ENCODE assay signal across 7 mouse cellular contexts in the genomic region with DNA sequence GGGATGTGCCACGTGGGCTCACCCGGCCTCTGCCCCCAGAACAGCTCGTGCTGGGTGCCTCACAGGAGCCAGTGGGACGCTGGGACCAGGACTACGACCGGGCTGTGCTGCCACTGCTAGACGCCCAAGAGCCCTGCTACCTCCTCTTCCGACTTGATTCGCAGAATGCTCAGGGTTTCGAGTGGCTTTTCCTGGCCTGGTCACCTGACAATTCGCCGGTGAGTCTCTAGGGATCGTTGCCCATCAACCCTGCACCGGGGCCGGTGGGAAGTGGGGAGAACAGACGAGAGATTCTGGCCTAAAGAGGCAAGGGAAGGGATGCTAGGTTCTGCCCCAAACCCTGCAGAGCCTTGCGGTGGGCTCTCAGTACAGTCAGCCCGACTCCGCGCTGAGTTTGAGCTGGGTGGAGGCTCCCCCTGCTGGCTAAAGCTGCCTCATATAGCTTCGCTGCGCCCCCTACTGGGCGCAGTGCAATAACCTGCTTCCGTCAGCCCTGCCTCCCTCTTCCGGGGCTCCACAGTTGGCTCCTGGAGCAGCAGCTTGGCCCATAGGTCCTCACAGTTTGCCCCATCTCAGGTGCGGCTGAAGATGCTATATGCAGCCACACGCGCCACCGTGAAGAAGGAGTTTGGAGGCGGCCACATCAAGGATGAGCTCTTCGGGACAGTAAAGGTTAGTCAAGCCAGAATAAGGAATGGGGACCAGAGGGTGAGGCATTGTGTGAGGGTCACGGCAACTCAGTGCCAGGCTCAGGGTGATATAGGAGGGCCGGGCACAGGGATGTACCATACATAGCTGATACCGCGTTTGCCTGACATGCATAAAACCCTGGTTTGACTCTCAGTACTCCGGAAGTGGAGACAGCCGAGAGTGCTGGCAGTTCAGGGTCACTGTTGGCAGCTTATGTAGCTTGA. TPM values are rescaled to one million over a fixed set of nuclear protein-coding genes. Genes with fewer than 3 reads are reported as not detected.
A peak's percentile ranks its signal among the peaks of the same experiment; 100 is the strongest.
DNase-seq lines count a peak whose midpoint lies in the region; ATAC-seq lines count a peak whose summit lies in the region.

No protein-coding gene starts in this region.

- intact Hi-C loops in gastrocnemius, postnatal 14 days (cut with DNase I; ENCODE audit: low total_unique reads) = no loop called here

- 18% methylated on average over 37 of the region's 37 CpGs for WGBS in limb, embryonic 11.5 days
- WGBS in midbrain, embryonic 14.5 days = 17% methylated on average over 37 of the region's 37 CpGs

- H3K27ac ChIP-seq in limb, embryonic 11.5 days (replicated peaks; ENCODE audit: low read depth, low read length) = no peak overlapping the region
- H3K27ac ChIP-seq in midbrain, embryonic 14.5 days (replicated peaks; ENCODE audit: low read depth, low read length) = peak overlapping the region; percentile 55; the same call in 1 of the 2 replicates

- H3K36me3 ChIP-seq in limb, embryonic 11.5 days (ENCODE audit: control insufficient read depth, insufficient read depth, low read length) = peaks cover 5% of the 10 kb centered on the region; the same call in 1 of the 2 replicates
- peaks cover 41% of the 10 kb centered on the region for H3K36me3 ChIP-seq in midbrain, embryonic 14.5 days (ENCODE audit: control insufficient read depth, insufficient read depth, low read length)

- H3K9ac ChIP-seq in limb, embryonic 11.5 days (ENCODE audit: low read length) = peak overlapping the region; percentile 31; the same call in 1 of the 2 replicates
- peak overlapping the region; percentile 49; the same call in 1 of the 2 replicates for H3K9ac ChIP-seq in midbrain, embryonic 14.5 days (replicated peaks; ENCODE audit: low read length)

- peak; percentile 95 for ATAC-seq in common myeloid progenitor, adult 5-6 weeks (replicated peaks; ENCODE audit: low read depth, poor library complexity, severe bottlenecking)
- ATAC-seq in inflammation-experienced regulatory T-cells, adult 6 months = peak; percentile 72
- ATAC-seq in limb, embryonic 11.5 days (ENCODE audit: insufficient number of reproducible peaks, low FRiP score, low TSS enrichment, low read depth) = peak; percentile 75
- peak; percentile 82 for ATAC-seq in midbrain, embryonic 14.5 days (ENCODE audit: low FRiP score, low TSS enrichment)

- H3K4me1 ChIP-seq in limb, embryonic 11.5 days (ENCODE audit: control insufficient read depth, insufficient read depth, low read length) = peaks cover 5% of the 10 kb centered on the region; the same call in 1 of the 2 replicates
- H3K4me1 ChIP-seq in midbrain, embryonic 14.5 days (ENCODE audit: control insufficient read depth, insufficient read depth, low read length) = peaks cover 6% of the 10 kb centered on the region

- H3K27me3 ChIP-seq in limb, embryonic 11.5 days (ENCODE audit: control insufficient read depth, insufficient read depth, low read length) = no peaks in the 10 kb centered on the region
- no peaks in the 10 kb centered on the region for H3K27me3 ChIP-seq in midbrain, embryonic 14.5 days (ENCODE audit: control insufficient read depth, insufficient read depth, low read length)

- H3K9me3 ChIP-seq in limb, embryonic 11.5 days (ENCODE audit: control insufficient read depth, low read length) = no peaks in the 10 kb centered on the region
- no peaks in the 10 kb centered on the region for H3K9me3 ChIP-seq in midbrain, embryonic 14.5 days (ENCODE audit: control insufficient read depth, low read length)

- peak overlapping the region; percentile 26 for H3K4me2 ChIP-seq in limb, embryonic 11.5 days (ENCODE audit: low read depth, severe bottlenecking)
- H3K4me2 ChIP-seq in midbrain, embryonic 14.5 days (ENCODE audit: low read length) = peak overlapping the region; percentile 59

- no peak overlapping the region for H3K4me3 ChIP-seq in limb, embryonic 11.5 days (ENCODE audit: low read depth, low read length)
- H3K4me3 ChIP-seq in midbrain, embryonic 14.5 days (replicated peaks; ENCODE audit: low read depth, low read length) = peak overlapping the region; percentile 25

- DNase-seq in adipocyte (ENCODE audit: low spot score) = peak; percentile 75
- peak; percentile 88 for DNase-seq in gastrocnemius, postnatal 14 days
- peak; percentile 94 for DNase-seq in limb, embryonic 11.5 days (ENCODE audit: low spot score)
- peak; percentile 98 for DNase-seq in midbrain, embryonic 14.5 days
- peak; percentile 77 to 84 for DNase-seq in spleen, adult 18-20 months

RNA-seq across cellular contexts. Expression of a gene that starts 9.0 kb away (rescaled TPM):
- 42.5 and 44.4 TPM in 2 replicates for total RNA-seq in common myeloid progenitor, adult 5-6 weeks (2017)
- total RNA-seq in gastrocnemius, postnatal 14 days (2021) = 10 to 100 TPM; 68.8 to 69.3 TPM
- polyA plus RNA-seq in inflammation-experienced regulatory T-cells, adult 6 months (2017; shearing (Covaris generic)) = 100 to 1,000 TPM; 126 to 140 (median 135) TPM
- polyA plus RNA-seq in limb, embryonic 11.5 days (2014; fragmentation: Nextera tagmentation; extraction: Ambion mirVana) = 66.5 and 68.5 TPM in 2 replicates
- 46.4 and 55.4 TPM in 2 replicates for polyA plus RNA-seq in midbrain, embryonic 14.5 days (2014; fragmentation: Nextera tagmentation; extraction: Ambion mirVana)

RNA-seq across cellular contexts. Expression of a gene that starts 10.5 kb away (rescaled TPM):
- total RNA-seq in common myeloid progenitor, adult 5-6 weeks (2017) = 0.41 and 0.53 TPM in 2 replicates
- under 1 TPM; 0.42 to 0.43 TPM for total RNA-seq in gastrocnemius, postnatal 14 days (2021)
- polyA plus RNA-seq in inflammation-experienced regulatory T-cells, adult 6 months (2017; shearing (Covaris generic)) = under 1 TPM in 1 of 3 experiments, not detected in 2; 0.14 TPM
- polyA plus RNA-seq in limb, embryonic 11.5 days (2014; fragmentation: Nextera tagmentation; extraction: Ambion mirVana) = not detected in 2 replicates
- polyA plus RNA-seq in midbrain, embryonic 14.5 days (2014; fragmentation: Nextera tagmentation; extraction: Ambion mirVana) = 0.08 and 0.09 TPM in 2 replicates

RNA-seq across cellular contexts. Expression of a gene that starts 12.4 kb away (rescaled TPM):
- 9.4 and 14.7 TPM in 2 replicates for total RNA-seq in common myeloid progenitor, adult 5-6 weeks (2017)
- total RNA-seq in gastrocnemius, postnatal 14 days (2021) = 1 to 10 TPM; 5.1 to 5.5 TPM
- 10 to 100 TPM; 11.2 to 27.9 (median 20.4) TPM for polyA plus RNA-seq in inflammation-experienced regulatory T-cells, adult 6 months (2017; shearing (Covaris generic))
- polyA plus RNA-seq in limb, embryonic 11.5 days (2014; fragmentation: Nextera tagmentation; extraction: Ambion mirVana) = 42.2 and 42.4 TPM in 2 replicates
- polyA plus RNA-seq in midbrain, embryonic 14.5 days (2014; fragmentation: Nextera tagmentation; extraction: Ambion mirVana) = 11.3 and 13.1 TPM in 2 replicates

RNA-seq across cellular contexts. Expression of a gene that starts 36.5 kb away (rescaled TPM):
- total RNA-seq in common myeloid progenitor, adult 5-6 weeks (2017) = 76.9 and 90.2 TPM in 2 replicates
- total RNA-seq in gastrocnemius, postnatal 14 days (2021) = 100 to 1,000 TPM; 189 to 234 TPM
- 10 to 100 TPM; 40.5 to 69.7 (median 54.7) TPM for polyA plus RNA-seq in inflammation-experienced regulatory T-cells, adult 6 months (2017; shearing (Covaris generic))
- polyA plus RNA-seq in limb, embryonic 11.5 days (2014; fragmentation: Nextera tagmentation; extraction: Ambion mirVana) = 79.6 and 84.7 TPM in 2 replicates
- 93.0 and 101 TPM in 2 replicates for polyA plus RNA-seq in midbrain, embryonic 14.5 days (2014; fragmentation: Nextera tagmentation; extraction: Ambion mirVana)

RNA-seq across cellular contexts. Expression of a gene that starts 41.2 kb away (rescaled TPM):
- 82.8 and 88.2 TPM in 2 replicates for total RNA-seq in common myeloid progenitor, adult 5-6 weeks (2017)
- total RNA-seq in gastrocnemius, postnatal 14 days (2021) = 10 to 100 TPM; 23.4 to 27.4 TPM
- polyA plus RNA-seq in inflammation-experienced regulatory T-cells, adult 6 months (2017; shearing (Covaris generic)) = 10 to 100 TPM; 28.3 to 48.5 (median 39.8) TPM
- 26.4 and 31.3 TPM in 2 replicates for polyA plus RNA-seq in limb, embryonic 11.5 days (2014; fragmentation: Nextera tagmentation; extraction: Ambion mirVana)
- polyA plus RNA-seq in midbrain, embryonic 14.5 days (2014; fragmentation: Nextera tagmentation; extraction: Ambion mirVana) = 54.0 and 75.3 TPM in 2 replicates
